Mouse (Mus musculus): ENCODE results near the gene Strn.

Strn gene

DNA sequence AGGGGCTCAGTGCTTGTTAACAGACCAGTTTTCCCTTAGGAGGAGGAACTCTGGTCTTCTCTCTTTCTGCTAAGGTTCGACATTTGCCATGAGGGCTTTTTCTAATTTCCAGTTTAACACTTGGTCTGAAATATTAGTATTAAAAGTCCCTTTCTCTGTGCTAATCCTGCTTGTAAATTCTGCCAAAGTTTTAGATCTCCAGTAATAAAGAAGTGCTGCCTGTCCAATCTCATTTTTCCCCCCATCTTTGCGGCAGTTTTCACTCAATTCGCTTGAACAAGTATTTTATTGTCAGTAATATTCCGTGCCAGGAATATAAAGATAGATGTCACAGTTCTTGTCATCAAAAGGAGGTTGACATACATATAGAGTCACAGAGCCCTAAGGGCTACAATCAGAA, at the start of gene Strn:
Gene Strn (minus strand): TSS at position 101 of the 400 bp plus-strand sequence.
- DNase-seq (ENCODE audit: low spot score), result no peak

DNA sequence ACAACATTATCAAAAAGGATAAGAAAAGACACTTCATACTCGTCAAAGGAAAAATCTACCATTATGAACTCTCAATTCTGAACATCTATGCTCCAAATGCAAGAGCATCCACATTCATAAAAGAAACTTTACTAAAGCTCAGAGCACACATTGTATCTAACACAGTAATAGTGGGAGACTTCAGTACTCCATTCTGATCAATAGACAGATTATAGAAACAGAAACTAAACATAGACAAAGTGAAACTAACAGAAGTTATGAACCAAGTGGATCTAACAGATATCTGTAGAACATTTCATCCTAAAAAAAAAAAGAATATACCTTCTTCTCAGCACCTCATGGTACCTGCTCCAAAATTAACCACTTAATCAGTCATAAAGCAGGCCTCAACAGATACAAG, 41.8 kb upstream of the Strn start:
- no peak for DNase-seq (ENCODE audit: low spot score)

GRCm38 (mm10) chr17:78772317-78772716, 35.3 kb upstream of the Strn start:
- DNase-seq (ENCODE audit: low spot score), result no peak

- DNase-seq (ENCODE audit: low spot score), result no peak
These were observed 33.9 kb upstream of the Strn start for GRCm38 (mm10) chr17:78770932-78771331.

DNA sequence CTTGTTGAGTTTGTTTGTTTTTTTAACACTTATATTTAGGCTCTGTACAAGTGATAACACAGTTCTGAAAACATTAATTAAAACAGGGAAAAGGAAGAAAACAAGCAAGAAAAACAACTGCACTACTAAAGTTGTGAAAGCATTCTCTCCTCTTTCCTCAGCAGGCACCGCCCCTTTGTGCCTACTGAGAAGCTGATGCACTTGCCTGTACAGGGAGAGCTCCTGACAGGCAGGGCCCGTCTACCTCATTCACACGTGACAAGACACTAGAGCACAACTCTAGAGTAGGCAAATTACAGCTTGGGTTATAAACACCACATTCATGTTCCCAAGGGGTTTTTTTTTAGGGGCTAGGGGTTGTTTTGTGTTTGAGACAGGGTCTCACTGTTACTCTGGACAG, 32.3 kb upstream of the Strn start:
- no peak for DNase-seq (ENCODE audit: low spot score)

DNA sequence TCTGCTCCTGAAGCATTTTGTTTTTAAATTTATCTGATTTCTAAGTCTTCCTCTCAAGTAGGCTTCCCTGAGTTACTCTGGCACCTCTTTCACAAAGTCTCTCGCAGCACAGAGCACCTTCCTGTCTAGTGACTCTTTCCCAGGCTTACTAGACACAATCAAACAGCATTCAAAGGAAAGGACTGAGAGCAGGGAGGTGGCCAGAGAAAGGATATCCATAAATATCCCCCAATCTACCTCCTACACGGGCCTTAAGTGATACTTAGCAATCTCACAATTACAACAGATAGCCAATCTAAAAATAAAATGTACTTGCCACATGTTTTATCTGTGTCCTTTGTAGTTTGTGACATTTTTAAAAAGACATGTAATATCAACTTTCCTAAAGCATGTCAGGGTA, 31.9 kb upstream of the Strn start:
- no peak for DNase-seq (ENCODE audit: low spot score)

DNA sequence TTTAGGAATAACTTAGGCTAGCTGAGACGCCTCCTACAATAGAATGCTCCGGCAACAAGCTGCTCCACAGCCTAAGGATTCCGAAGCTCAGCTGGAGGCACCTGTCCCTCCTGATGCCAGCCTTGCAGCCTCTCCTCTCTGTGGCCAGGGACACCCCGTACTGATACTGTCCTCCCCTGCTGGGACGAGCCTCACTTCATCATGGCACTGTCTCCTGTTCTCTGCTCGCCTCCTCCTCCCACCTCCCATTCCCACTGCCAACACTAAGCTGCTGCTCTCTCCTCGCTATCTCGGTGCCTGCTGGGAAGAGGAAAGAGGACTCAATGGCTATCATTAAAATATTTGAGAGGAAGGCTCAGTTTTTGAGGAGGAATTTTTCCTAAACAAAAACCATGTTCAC, 30.6 kb upstream of the Strn start:
- DNase-seq (ENCODE audit: low spot score), result no peak

DNA sequence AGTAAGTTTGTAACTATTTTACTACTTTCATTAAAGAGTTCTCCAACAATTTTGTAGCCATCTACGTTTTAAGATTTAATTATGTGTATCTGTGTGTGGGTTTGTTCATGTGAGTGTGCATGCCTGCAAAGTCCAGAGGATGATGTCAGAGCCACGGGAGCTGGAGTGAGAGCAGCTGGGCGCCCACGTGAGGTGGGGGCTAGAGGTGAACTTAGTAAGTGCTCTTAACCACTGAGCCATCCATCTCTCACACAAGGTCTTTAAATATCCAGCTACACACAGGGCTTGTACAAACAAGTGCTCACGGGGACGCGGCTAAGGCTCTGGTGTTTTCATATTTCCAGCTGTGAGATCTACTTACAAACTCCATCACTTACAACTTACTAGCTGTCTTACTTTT, 29.1 kb upstream of the Strn start:
- DNase-seq (ENCODE audit: low spot score), result no peak

- no peak for DNase-seq (ENCODE audit: low spot score)
These were observed 26.3 kb upstream of the Strn start for GRCm38 (mm10) chr17:78763272-78763671.

- no peak for DNase-seq (ENCODE audit: low spot score)
These were observed 16.1 kb upstream of the Strn start for GRCm38 (mm10) chr17:78752938-78753655.

- no peak for DNase-seq (ENCODE audit: low spot score)
These were observed 15.1 kb upstream of the Strn start for GRCm38 (mm10) chr17:78752064-78752463.

GRCm38 (mm10) chr17:78748440-78748839, 11.4 kb upstream of the Strn start:
- DNase-seq (ENCODE audit: low spot score), result no peak

DNA sequence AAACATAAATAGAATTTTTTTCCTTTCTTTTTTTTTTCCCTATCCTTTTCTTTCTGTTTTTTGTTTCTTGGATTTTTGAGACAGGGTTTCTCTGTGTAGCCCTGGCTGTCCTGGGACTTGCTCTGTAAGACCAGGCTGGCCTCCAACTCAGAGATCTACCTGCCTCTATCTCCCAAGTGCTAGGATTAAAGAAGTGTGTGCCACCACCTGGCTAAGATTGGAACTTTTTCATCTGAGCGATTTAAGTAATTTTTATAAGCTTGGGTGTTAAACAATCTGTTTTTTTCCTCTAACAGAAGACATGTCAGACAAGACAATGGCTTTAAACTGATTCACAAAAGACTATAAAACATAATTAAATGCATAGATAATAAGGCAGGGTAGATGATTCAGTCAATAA, 1.4 kb upstream of the Strn start:
- no peak for DNase-seq (ENCODE audit: low spot score)

DNA sequence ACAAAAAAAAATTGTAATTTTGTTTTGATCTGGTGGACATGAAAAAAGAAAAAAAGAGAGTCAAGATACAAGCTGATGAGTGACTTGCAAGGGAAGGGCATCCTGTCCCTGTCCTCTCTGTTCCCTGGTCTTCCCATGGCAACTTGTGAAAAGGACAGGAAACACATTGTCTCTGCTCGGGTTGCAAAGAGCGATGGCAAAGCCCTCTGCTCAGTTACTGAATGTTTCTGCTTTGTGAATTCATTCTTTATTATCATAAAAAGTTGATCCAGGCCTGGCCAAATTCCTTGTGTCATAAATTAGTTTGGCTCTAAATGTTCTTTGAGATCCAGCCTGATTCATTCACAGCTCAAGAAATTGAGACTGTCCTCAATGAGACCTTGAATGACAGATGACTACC, 775 bp upstream of the Strn start:
- no peak for DNase-seq (ENCODE audit: low spot score)

DNA sequence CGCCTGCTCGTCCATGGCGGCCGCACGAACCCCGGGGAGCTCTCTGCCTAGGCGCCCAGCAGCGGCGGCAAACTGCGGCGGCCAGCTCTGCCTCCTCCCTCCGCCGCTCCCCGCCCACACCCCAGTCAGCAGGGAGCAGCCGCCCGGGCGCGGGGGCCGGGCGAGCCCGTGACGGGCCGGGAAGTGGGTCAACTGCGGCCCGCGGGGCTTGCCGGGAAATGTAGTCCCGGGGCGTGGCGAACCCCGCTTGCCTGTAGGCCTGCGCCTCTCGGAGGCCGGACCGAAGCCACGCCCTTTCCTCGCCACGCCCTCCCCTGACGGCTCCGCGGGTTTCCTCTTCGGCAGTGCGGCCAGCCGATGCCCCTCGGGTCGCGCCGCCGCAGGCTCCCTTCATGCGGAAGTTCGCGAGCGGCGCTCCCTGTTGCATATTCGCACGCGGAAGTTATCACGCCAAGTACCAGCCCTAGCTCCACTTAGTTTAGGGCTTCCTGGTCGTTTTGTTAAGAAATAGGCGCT, 465 bp downstream of the Strn start:
- DNase-seq (ENCODE audit: low spot score), result peak; percentile 100

DNA sequence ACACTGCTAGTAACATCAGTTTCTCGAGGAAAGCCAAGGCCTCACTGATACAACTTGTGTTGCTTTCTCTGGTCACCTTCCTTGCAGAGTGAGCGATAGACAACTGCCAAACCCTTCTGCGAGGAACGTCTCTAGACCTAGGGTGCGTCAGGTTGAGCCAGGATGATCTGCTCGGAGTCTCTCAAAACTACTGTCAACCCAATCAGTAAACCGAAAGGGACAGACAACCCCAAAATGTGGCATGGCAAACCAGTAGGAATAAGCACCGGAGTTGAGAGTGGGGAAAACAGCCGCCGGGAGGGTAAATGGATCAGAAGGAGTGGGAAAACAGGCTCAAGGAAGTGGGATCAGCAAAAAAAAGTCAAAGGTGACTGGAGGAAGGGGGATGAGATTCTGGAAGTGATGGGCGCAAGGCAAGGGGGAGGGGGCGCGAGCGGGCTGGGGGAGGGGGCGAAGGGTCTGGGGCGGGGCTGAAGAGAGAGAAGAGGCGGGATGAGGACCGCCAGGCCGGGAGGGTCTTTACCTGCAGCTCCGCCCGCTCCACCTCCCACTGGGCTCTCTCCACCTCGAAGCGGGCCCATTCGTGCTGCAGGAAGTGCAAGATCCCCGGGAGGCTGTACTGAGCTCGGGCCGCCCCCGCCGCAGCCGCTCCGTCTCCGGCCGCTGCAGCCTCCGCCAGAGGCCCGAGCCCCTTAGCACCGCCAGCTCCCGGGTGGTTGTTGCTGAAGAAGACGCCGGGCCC, 1.1 kb downstream of the Strn start:
- peak; percentile 51 for DNase-seq (ENCODE audit: low spot score)

GRCm38 (mm10) chr17:78734806-78735205, 2.2 kb downstream of the Strn start:
- DNase-seq (ENCODE audit: low spot score), result no peak

DNA sequence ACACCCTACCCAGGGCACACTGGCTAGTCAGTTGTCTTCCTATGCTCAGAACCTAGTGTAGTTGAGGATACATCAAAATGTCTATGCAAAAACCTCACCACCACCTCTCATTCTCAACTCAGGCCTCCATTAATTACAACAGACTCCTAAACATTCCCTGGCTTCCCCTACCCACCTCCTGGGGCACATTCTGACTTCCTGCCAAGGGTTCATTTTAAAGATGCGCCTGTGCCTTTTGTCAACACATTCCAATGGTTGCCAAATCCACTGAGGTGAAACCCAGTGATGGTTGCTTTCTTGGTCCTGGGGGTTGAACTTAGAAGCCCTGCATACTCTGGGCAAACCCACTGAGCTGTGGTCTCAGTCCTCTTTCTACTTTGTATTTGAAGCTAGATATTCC, 4.9 kb downstream of the Strn start:
- DNase-seq (ENCODE audit: low spot score), result no peak

- DNase-seq (ENCODE audit: low spot score), result no peak
These were observed 10.1 kb downstream of the Strn start for GRCm38 (mm10) chr17:78726746-78727449.

GRCm38 (mm10) chr17:78724461-78725055, 12.4 kb downstream of the Strn start:
- no peak for DNase-seq (ENCODE audit: low spot score)

- no peak for DNase-seq (ENCODE audit: low spot score)
These were observed 15.3 kb downstream of the Strn start for GRCm38 (mm10) chr17:78721690-78722089.

DNA sequence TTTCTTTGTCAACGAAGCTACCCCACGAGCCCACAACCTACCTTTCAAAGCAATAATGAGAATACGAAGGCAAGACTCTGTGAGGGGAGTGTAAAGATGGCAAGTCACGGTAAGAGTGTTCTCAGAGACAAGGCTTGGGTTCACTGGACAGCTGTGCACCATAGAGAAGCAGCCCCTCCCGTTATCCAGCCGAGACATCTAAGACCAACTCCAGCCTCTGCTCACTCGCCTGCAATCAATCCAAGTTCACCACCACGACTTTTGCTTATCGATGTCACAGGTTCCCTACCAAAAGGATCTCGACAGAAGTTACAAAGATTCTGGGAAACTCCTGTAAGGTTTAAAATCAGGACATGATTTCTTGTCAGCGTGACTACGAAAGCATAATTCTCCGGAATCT, 17.9 kb downstream of the Strn start:
- no peak for DNase-seq (ENCODE audit: low spot score)

- no peak for DNase-seq (ENCODE audit: low spot score)
These were observed 26.7 kb downstream of the Strn start for GRCm38 (mm10) chr17:78710258-78710657.

All from testis, postnatal 10 days (tissue).